ENCODE assay signal across 8 mouse cellular contexts in the genomic region with DNA sequence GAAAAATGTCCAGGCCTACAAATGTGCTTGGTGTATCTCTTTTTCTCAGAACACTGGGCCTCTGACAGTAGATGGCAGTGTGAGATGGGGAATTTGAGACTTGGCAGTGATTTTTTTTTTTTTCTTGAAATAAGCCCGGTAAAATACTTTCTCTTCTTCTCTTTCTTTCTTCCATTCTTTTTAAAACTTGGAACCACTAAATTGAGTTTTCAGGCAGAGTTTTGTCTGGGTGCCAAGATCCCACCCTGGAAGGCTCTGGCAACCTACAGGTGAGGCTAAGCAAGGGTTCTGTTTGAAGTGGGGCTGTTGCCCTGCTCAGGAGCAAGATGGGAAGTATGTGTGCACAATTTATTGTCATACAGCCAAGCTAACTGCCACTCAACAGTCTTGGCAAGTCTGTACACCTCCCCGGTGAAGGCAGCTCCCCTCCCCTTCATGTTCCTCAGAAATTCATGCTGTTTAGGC.
A peak's percentile ranks its signal among the peaks of the same experiment; 100 is the strongest.
DNase-seq lines count a peak whose midpoint lies in the region; ATAC-seq and TF ChIP-seq lines count a peak whose summit lies in the region.
"Had no signal": no experiment of that assay in that cellular context is flagged by ENCODE, and none has a peak within 500 bp of the region (broad histone marks: within the 10 kb centered on the region; RNA-seq: fewer than 3 reads in every experiment).

No protein-coding gene starts in this region.

- no peaks in the 10 kb centered on the region for H3K79me2 ChIP-seq in liver, adult 2 months (ENCODE audit: control insufficient read depth, insufficient read depth, low read length)

- H3K4me3 ChIP-seq in liver, adult 2 months (ENCODE audit: insufficient read depth, low read depth, low read length), result no peak overlapping the region
- no peak overlapping the region for H3K4me3 ChIP-seq in liver, embryonic 11.5 days (ENCODE audit: low read depth, low read length)
- no peak overlapping the region for H3K4me3 ChIP-seq in midbrain, embryonic 13.5 days (replicated peaks)
- H3K4me3 ChIP-seq: midbrain, embryonic 12.5 days had no signal

- H3K4me1 ChIP-seq in liver, adult 2 months (ENCODE audit: control insufficient read depth, insufficient read depth, low read length), result no peaks in the 10 kb centered on the region
- no peaks in the 10 kb centered on the region for H3K4me1 ChIP-seq in liver, embryonic 11.5 days (replicated peaks; ENCODE audit: control insufficient read depth, insufficient read depth, low read length)
- no peaks in the 10 kb centered on the region for H3K4me1 ChIP-seq in midbrain, embryonic 13.5 days (replicated peaks)
- H3K4me1 ChIP-seq: midbrain, embryonic 12.5 days had no signal

- H3K4me2 ChIP-seq in liver, embryonic 11.5 days, result no peak overlapping the region
- H3K4me2 ChIP-seq in midbrain, embryonic 13.5 days (replicated peaks), result no peak overlapping the region
- H3K4me2 ChIP-seq: midbrain, embryonic 12.5 days had no signal

- 28% methylated on average over 2 of the region's 2 CpGs for WGBS in liver, adult 2 months
- WGBS in liver, embryonic 11.5 days, result 62% methylated on average over 2 of the region's 2 CpGs
- 50% methylated on average over 2 of the region's 2 CpGs for WGBS in midbrain, embryonic 13.5 days

- H3K27ac ChIP-seq in liver, adult 2 months (replicated peaks; ENCODE audit: insufficient read depth, low read depth, low read length), result no peak overlapping the region
- H3K27ac ChIP-seq in liver, embryonic 11.5 days (ENCODE audit: low read depth, low read length), result no peak overlapping the region
- no peak overlapping the region for H3K27ac ChIP-seq in midbrain, embryonic 13.5 days
- H3K27ac ChIP-seq: midbrain, embryonic 12.5 days had no signal

- no peak for TF ChIP-seq CTCF in liver, adult 2 months (IDR thresholded peaks at IDR 0.05; ENCODE audit: low read depth, low read length)

- peak; percentile 6 for DNase-seq in liver, adult 2 months (ENCODE audit: extremely low read depth, low read depth, low spot score)
- no peak for DNase-seq in liver, embryonic 11.5 days (ENCODE audit: low spot score)
- DNase-seq in cerebellum, adult 11 months, result peak; percentile 14
- DNase-seq in embryo, embryonic 11.5 days (ENCODE audit: low read depth, low spot score), result peak; percentile 9
- peak; percentile 5 to 6 for DNase-seq in layer of hippocampus, postnatal 25 days (ENCODE audit: extremely low spot score in 1 of 2, low spot score in 1 of 2)
- no peak for DNase-seq in gastrocnemius, adult 18-20 months (ENCODE audit: low spot score)

- H3K9ac ChIP-seq in liver, adult 2 months (ENCODE audit: low read depth, low read length), result no peak overlapping the region
- H3K9ac ChIP-seq in liver, embryonic 11.5 days (ENCODE audit: low read depth, low read length), result no peak overlapping the region
- no peak overlapping the region for H3K9ac ChIP-seq in midbrain, embryonic 13.5 days (replicated peaks)
- H3K9ac ChIP-seq: midbrain, embryonic 12.5 days had no signal

- no peak for ATAC-seq in liver, embryonic 11.5 days (replicated peaks; ENCODE audit: low FRiP score)
- no peak for ATAC-seq in midbrain, embryonic 13.5 days

- no peak for TF ChIP-seq POLR2A in liver, adult 2 months (IDR thresholded peaks at IDR 0.05; ENCODE audit: extremely low read depth, insufficient read depth, low read length)

- no peaks in the 10 kb centered on the region for H3K27me3 ChIP-seq in liver, adult 2 months (ENCODE audit: control insufficient read depth, insufficient read depth, low read length)
- no peaks in the 10 kb centered on the region for H3K27me3 ChIP-seq in liver, embryonic 11.5 days (replicated peaks; ENCODE audit: control insufficient read depth, insufficient read depth, low read length)
- no peaks in the 10 kb centered on the region for H3K27me3 ChIP-seq in midbrain, embryonic 13.5 days
- H3K27me3 ChIP-seq: midbrain, embryonic 12.5 days had no signal

- H3K36me3 ChIP-seq in liver, adult 2 months (ENCODE audit: control insufficient read depth, insufficient read depth, low read length), result no peaks in the 10 kb centered on the region
- H3K36me3 ChIP-seq in liver, embryonic 11.5 days (ENCODE audit: control insufficient read depth, insufficient read depth, low read length), result no peaks in the 10 kb centered on the region
- no peaks in the 10 kb centered on the region for H3K36me3 ChIP-seq in midbrain, embryonic 13.5 days
- H3K36me3 ChIP-seq: midbrain, embryonic 12.5 days had no signal

- H3K9me3 ChIP-seq in liver, embryonic 11.5 days (ENCODE audit: control insufficient read depth, low read length), result no peaks in the 10 kb centered on the region
- no peaks in the 10 kb centered on the region for H3K9me3 ChIP-seq in midbrain, embryonic 13.5 days
- H3K9me3 ChIP-seq: midbrain, embryonic 12.5 days had no signal

Comparison
In these comparisons a context has a peak if more than half of its experiments do, and no peak if none do; other contexts are left out.
1. DNase-seq: peak in liver, adult 2 months (single experiment), cerebellum, adult 11 months (single experiment), embryo, embryonic 11.5 days (single experiment) and layer of hippocampus, postnatal 25 days (2 of 2); none in liver, embryonic 11.5 days (single experiment) and gastrocnemius, adult 18-20 months (single experiment).